ENCODE assay signal across 11 mouse cellular contexts in the genomic region with DNA sequence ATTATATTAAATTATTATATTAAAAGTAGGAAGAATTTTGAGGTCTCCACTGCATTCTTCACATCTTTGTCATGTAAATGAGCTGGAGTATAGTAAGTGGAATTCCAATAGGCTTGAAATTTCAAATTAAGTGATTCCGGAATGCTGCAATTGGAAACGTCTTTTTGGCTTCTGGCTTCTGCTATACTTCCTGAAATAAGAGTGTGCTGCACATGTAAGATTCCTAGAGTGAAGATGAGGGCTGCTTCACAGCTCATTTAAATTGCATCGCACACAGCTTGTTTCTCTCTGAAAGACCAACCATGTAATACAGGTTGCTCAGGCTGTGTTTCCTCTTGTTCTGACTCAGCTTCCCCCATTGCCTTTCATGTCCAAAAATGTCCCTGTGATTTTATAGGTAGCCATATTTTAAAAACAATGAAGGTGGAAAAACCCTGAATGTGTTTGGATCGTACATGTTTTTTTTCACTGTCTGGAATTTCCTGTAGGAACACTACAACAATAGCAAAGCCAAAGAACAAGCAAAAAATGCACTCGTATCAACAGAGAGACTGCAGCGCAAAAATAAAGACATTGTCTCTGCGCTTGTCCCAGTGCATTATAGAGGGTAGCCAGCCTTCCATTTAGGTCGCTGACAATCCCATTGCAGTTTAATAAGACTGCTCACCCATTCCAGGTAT. TPM values are rescaled to one million over a fixed set of nuclear protein-coding genes. Genes with fewer than 3 reads are reported as not detected.
DNase-seq lines count a peak whose midpoint lies in the region; ATAC-seq and TF ChIP-seq lines count a peak whose summit lies in the region.
"Had no signal": no experiment of that assay in that cellular context is flagged by ENCODE, and none has a peak within 500 bp of the region (broad histone marks: within the 10 kb centered on the region; RNA-seq: fewer than 3 reads in every experiment).

No protein-coding gene starts in this region.

- H3K9ac ChIP-seq in hindbrain, embryonic 14.5 days: no peak overlapping the region
- no peak overlapping the region for H3K9ac ChIP-seq in hindbrain, embryonic 12.5 days
- no peak overlapping the region for H3K9ac ChIP-seq in lung, embryonic 16.5 days (ENCODE audit: low read length)
- H3K9ac ChIP-seq in forebrain, embryonic 16.5 days (replicated peaks; ENCODE audit: low read depth, low read length): no peak overlapping the region
- H3K9ac ChIP-seq: liver, embryonic 14.5 days had no signal

- H3K27ac ChIP-seq in gastrocnemius, adult 2 months: peak overlapping the region; percentile 74
- peak overlapping the region; percentile 18 for H3K27ac ChIP-seq in hindbrain, embryonic 14.5 days
- no peak overlapping the region for H3K27ac ChIP-seq in hindbrain, embryonic 12.5 days
- peak overlapping the region; percentile 45 for H3K27ac ChIP-seq in lung, embryonic 16.5 days (ENCODE audit: low read length)
- peak overlapping the region; percentile 32 for H3K27ac ChIP-seq in forebrain, embryonic 16.5 days (ENCODE audit: low read length)
- H3K27ac ChIP-seq: liver, embryonic 14.5 days had no signal

- no peak for TF ChIP-seq CTCF in gastrocnemius, adult 2 months (IDR thresholded peaks at IDR 0.05)

- no peaks in the 10 kb centered on the region for H3K9me3 ChIP-seq in hindbrain, embryonic 14.5 days (ENCODE audit: control insufficient read depth, low read length)
- H3K9me3 ChIP-seq in hindbrain, embryonic 12.5 days (replicated peaks): no peaks in the 10 kb centered on the region
- H3K9me3 ChIP-seq in lung, embryonic 16.5 days (ENCODE audit: control insufficient read depth, low read length): peaks cover 3% of the 10 kb centered on the region; the same call in 1 of the 2 replicates
- H3K9me3 ChIP-seq in forebrain, embryonic 16.5 days (ENCODE audit: control insufficient read depth, low read length): no peaks in the 10 kb centered on the region

- no peak for ATAC-seq in hindbrain, embryonic 14.5 days (ENCODE audit: low FRiP score)
- ATAC-seq in hindbrain, embryonic 12.5 days (ENCODE audit: low FRiP score): no peak
- peak; percentile 71; the same call in 1 of the 2 replicates for ATAC-seq in lung, embryonic 16.5 days (ENCODE audit: low read depth)
- ATAC-seq in forebrain, embryonic 16.5 days: peak; percentile 50; the same call in 1 of the 2 replicates

- H3K36me3 ChIP-seq in hindbrain, embryonic 14.5 days (replicated peaks; ENCODE audit: control insufficient read depth, insufficient read depth): no peaks in the 10 kb centered on the region
- no peaks in the 10 kb centered on the region for H3K36me3 ChIP-seq in hindbrain, embryonic 12.5 days
- no peaks in the 10 kb centered on the region for H3K36me3 ChIP-seq in lung, embryonic 16.5 days (ENCODE audit: control insufficient read depth, insufficient read depth, low read length)
- H3K36me3 ChIP-seq in forebrain, embryonic 16.5 days (ENCODE audit: control insufficient read depth, insufficient read depth): no peaks in the 10 kb centered on the region

- DNase-seq in gastrocnemius, adult 2 months: no peak
- DNase-seq in gastrocnemius, postnatal 10 days: no peak
- no peak for DNase-seq in hindbrain, embryonic 14.5 days (ENCODE audit: low spot score)
- DNase-seq in lung, adult 18-20 months: no peak
- no peak for DNase-seq in embryo, embryonic 10.5 days (ENCODE audit: low spot score)
- DNase-seq: thymus, postnatal 14 days had no signal

- H3K27me3 ChIP-seq in hindbrain, embryonic 14.5 days (ENCODE audit: control insufficient read depth, insufficient read depth, low read length): no peaks in the 10 kb centered on the region
- no peaks in the 10 kb centered on the region for H3K27me3 ChIP-seq in hindbrain, embryonic 12.5 days
- H3K27me3 ChIP-seq in lung, embryonic 16.5 days (ENCODE audit: control insufficient read depth, insufficient read depth, low read depth, low read length): no peaks in the 10 kb centered on the region
- H3K27me3 ChIP-seq in forebrain, embryonic 16.5 days (replicated peaks; ENCODE audit: control insufficient read depth, insufficient read depth, low read length): no peaks in the 10 kb centered on the region

- H3K4me3 ChIP-seq in gastrocnemius, adult 2 months: peak overlapping the region; percentile 17
- H3K4me3 ChIP-seq in hindbrain, embryonic 14.5 days (replicated peaks; ENCODE audit: low read length): no peak overlapping the region
- no peak overlapping the region for H3K4me3 ChIP-seq in hindbrain, embryonic 12.5 days
- no peak overlapping the region for H3K4me3 ChIP-seq in lung, embryonic 16.5 days (ENCODE audit: low read length)
- no peak overlapping the region for H3K4me3 ChIP-seq in forebrain, embryonic 16.5 days (replicated peaks; ENCODE audit: low read length)
- H3K4me3 ChIP-seq: myocyte had no signal

- intact Hi-C loops in gastrocnemius, adult 2 months (cut with DNase I): no loop called here

- WGBS in hindbrain, embryonic 14.5 days: 65% methylated on average over 8 of the region's 8 CpGs
- 71% methylated on average over 8 of the region's 8 CpGs for WGBS in hindbrain, embryonic 12.5 days
- WGBS in lung, embryonic 16.5 days: 66% methylated on average over 8 of the region's 8 CpGs
- 52% methylated on average over 8 of the region's 8 CpGs for WGBS in forebrain, embryonic 16.5 days

- H3K4me2 ChIP-seq in hindbrain, embryonic 14.5 days (replicated peaks): no peak overlapping the region
- no peak overlapping the region for H3K4me2 ChIP-seq in hindbrain, embryonic 12.5 days (replicated peaks)
- no peak overlapping the region for H3K4me2 ChIP-seq in lung, embryonic 16.5 days (ENCODE audit: low read depth, low read length)
- H3K4me2 ChIP-seq in forebrain, embryonic 16.5 days (ENCODE audit: low read length): no peak overlapping the region

- peaks cover 4% of the 10 kb centered on the region; the same call in 1 of the 2 replicates for H3K4me1 ChIP-seq in hindbrain, embryonic 14.5 days (replicated peaks; ENCODE audit: control insufficient read depth, insufficient read depth, low read length)
- peaks cover 5% of the 10 kb centered on the region; the same call in 1 of the 2 replicates for H3K4me1 ChIP-seq in hindbrain, embryonic 12.5 days
- H3K4me1 ChIP-seq in lung, embryonic 16.5 days (replicated peaks; ENCODE audit: control insufficient read depth, insufficient read depth, low read length): peaks cover 3% of the 10 kb centered on the region; the same call in 1 of the 2 replicates
- peaks cover 9% of the 10 kb centered on the region for H3K4me1 ChIP-seq in forebrain, embryonic 16.5 days (replicated peaks; ENCODE audit: control insufficient read depth, insufficient read depth, low read length)

RNA-seq across cellular contexts. Expression of a gene that starts 58.4 kb away (rescaled TPM):
- total RNA-seq in gastrocnemius, adult 2 months (2021): 1 to 10 TPM; 9.6 to 9.8 TPM
- total RNA-seq in gastrocnemius, postnatal 10 days (2021): 10 to 100 TPM; 17.3 to 17.4 TPM
- polyA plus RNA-seq in hindbrain, embryonic 14.5 days (2014; fragmentation: Nextera tagmentation; extraction: Ambion mirVana): 37.9 and 39.9 TPM in 2 replicates
- polyA plus RNA-seq in hindbrain, embryonic 12.5 days (2016; fragmentation: Nextera tagmentation; extraction: Ambion mirVana): 52.0 and 52.5 TPM in 2 replicates
- polyA plus RNA-seq in lung, embryonic 16.5 days (2015; fragmentation: Nextera tagmentation; extraction: Ambion mirVana): 51.3 and 52.0 TPM in 2 replicates
- polyA plus RNA-seq in forebrain, embryonic 16.5 days (2015; fragmentation: Nextera tagmentation; extraction: Ambion mirVana): 38.6 and 49.2 TPM in 2 replicates

Comparison
In these comparisons a context has a peak if more than half of its experiments do, and no peak if none do; other contexts are left out.
1. ATAC-seq: peak in lung, embryonic 16.5 days (single experiment) and forebrain, embryonic 16.5 days (single experiment); none in hindbrain, embryonic 14.5 days (single experiment) and hindbrain, embryonic 12.5 days (single experiment).